Mouse (Mus musculus) CH12.LX (cell line): ENCODE measurements around the gene Ndufb4. TPM values are rescaled to one million over a fixed set of nuclear protein-coding genes. Genes with fewer than 3 reads are reported as not detected.

ENCODE experiments used
- DNase-seq: peaks from one replicate; pipeline ENCODE4 v3.0.0-alpha.2; 2013; ENCODE audit errors: extremely low read depth
- H3K27ac ChIP-seq: 2 replicates; pipeline ENCODE4 v1.5.1; 2012; ENCODE audit warnings: low read depth, mild to moderate bottlenecking, control low read depth, moderate library complexity; ENCODE audit not compliant: insufficient read depth
- H3K27me3 ChIP-seq: replicated peaks from 2 replicates; pipeline ENCODE3; 2012; ENCODE audit warnings: inconsistent platforms
- H3K36me3 ChIP-seq, 2 experiments: replicated peaks in 1 of 2; 2 replicates each; pipeline versions ENCODE3 to v1.6.1; 2012; ENCODE audit warnings: inconsistent platforms in 1 of 2, low read length in 1 of 2, mild to moderate bottlenecking in 1 of 2, mixed read lengths in 1 of 2, moderate library complexity in 1 of 2; ENCODE audit not compliant: control insufficient read depth in 1 of 2, insufficient read depth in 1 of 2
- H3K4me1 ChIP-seq, 2 experiments: 2 replicates each; pipeline ENCODE4 v1.6.1; 2012; ENCODE audit warnings: inconsistent platforms in 1 of 2, moderate library complexity in 1 of 2; ENCODE audit not compliant: insufficient read depth in 2 of 2, control insufficient read depth in 1 of 2
- H3K4me2 ChIP-seq: 2 replicates; pipeline ENCODE4 v1.6.1; 2012; ENCODE audit warnings: low read depth, mild to moderate bottlenecking, control low read depth; ENCODE audit not compliant: poor library complexity, insufficient read depth, severe bottlenecking
- H3K4me3 ChIP-seq, 3 experiments: fragments of 150-350 bp in 1 of 3; sonication (generic) in 1 of 3; replicated peaks in 1 of 3; 2 replicates each; pipeline versions ENCODE3 to v1.5.1; 2011 to 2012; ENCODE audit warnings: low read depth in 2 of 3, low read length in 2 of 3, mild to moderate bottlenecking in 2 of 3, moderate library complexity in 2 of 3, control low read depth in 1 of 3, improper control_type of control experiment in 1 of 3, inconsistent platforms in 1 of 3, mixed read lengths in 1 of 3; ENCODE audit not compliant: poor library complexity in 1 of 3
- H3K79me2 ChIP-seq: replicated peaks from 2 replicates; pipeline ENCODE4 v1.6.1; 2012; ENCODE audit warnings: mild to moderate bottlenecking, moderate library complexity; ENCODE audit not compliant: control insufficient read depth, poor library complexity, insufficient read depth, severe bottlenecking; ENCODE audit errors: extremely low read depth
- H3K9ac ChIP-seq: 2 replicates; pipeline ENCODE4 v1.6.1; 2012; ENCODE audit warnings: low read depth, mild to moderate bottlenecking, control low read depth, moderate library complexity; ENCODE audit not compliant: insufficient read depth
- H3K9me3 ChIP-seq: replicated peaks from 2 replicates; pipeline ENCODE3; 2012; ENCODE audit warnings: low read length, inconsistent platforms, mixed read lengths
- CHD1 ChIP-seq: IDR thresholded peaks from 2 replicates; pipeline ENCODE4 v1.6.1; 2012; ENCODE audit warnings: low read depth, low read length, improper control_type of control experiment, inconsistent platforms
- CTCF ChIP-seq, 2 experiments: IDR thresholded peaks in 1 of 2; conservative IDR thresholded peaks in 1 of 2; 2 replicates each; pipeline ENCODE4 v1.5.1; 2011 to 2012; ENCODE audit warnings: low read depth in 2 of 2, low read length in 2 of 2, improper control_type of control experiment in 1 of 2, inconsistent platforms in 1 of 2, mild to moderate bottlenecking in 1 of 2, moderate library complexity in 1 of 2
- ELF1 ChIP-seq: IDR thresholded peaks from 2 replicates; pipeline ENCODE4 v1.6.1; 2014; ENCODE audit warnings: low read depth, mild to moderate bottlenecking, inconsistent platforms, low read length, improper control_type of control experiment
- JUND ChIP-seq: conservative IDR thresholded peaks from 2 replicates; pipeline ENCODE4 v1.6.1; 2011; ENCODE audit warnings: low read depth, low read length, improper control_type of control experiment
- MYC ChIP-seq: IDR thresholded peaks from 2 replicates; pipeline ENCODE4 v1.6.1; 2011; ENCODE audit warnings: low read depth, mild to moderate bottlenecking, improper control_type of control experiment, low read length
- NELFE ChIP-seq: IDR thresholded peaks from 2 replicates; pipeline ENCODE4 v1.6.1; 2011; ENCODE audit warnings: low read depth, low read length, improper control_type of control experiment
- PAX5 ChIP-seq: IDR thresholded peaks from 2 replicates; pipeline ENCODE4 v1.6.1; 2012; ENCODE audit warnings: low read length, inconsistent platforms, mixed read lengths
- POLR2AphosphoS2 ChIP-seq: IDR thresholded peaks from 2 replicates; pipeline ENCODE4 v1.6.1; 2011; ENCODE audit warnings: low read depth, low read length, improper control_type of control experiment
- RAD21 ChIP-seq: IDR thresholded peaks from 2 replicates; pipeline ENCODE4 v1.6.1; 2011; ENCODE audit warnings: low read depth, mild to moderate bottlenecking, low read length, improper control_type of control experiment, moderate library complexity
- RCOR1 ChIP-seq: conservative IDR thresholded peaks from 2 replicates; pipeline ENCODE4 v1.6.1; 2012; ENCODE audit warnings: low read depth, mild to moderate bottlenecking, inconsistent platforms, low read length, improper control_type of control experiment
- SIN3A ChIP-seq: IDR thresholded peaks from 2 replicates; pipeline ENCODE4 v1.6.1; 2012; ENCODE audit warnings: low read length, improper control_type of control experiment, inconsistent platforms
- TBP ChIP-seq: conservative IDR thresholded peaks from 2 replicates; pipeline ENCODE4 v1.6.1; 2011; ENCODE audit warnings: low read depth, low read length, improper control_type of control experiment
- UBTF ChIP-seq: IDR thresholded peaks from 2 replicates; pipeline ENCODE4 v1.6.1; 2012; ENCODE audit warnings: low read depth, mild to moderate bottlenecking, inconsistent platforms, low read length, improper control_type of control experiment, moderate library complexity
- USF1 ChIP-seq: IDR thresholded peaks from 2 replicates; pipeline ENCODE4 v1.6.1; 2014; ENCODE audit warnings: low read depth, mild to moderate bottlenecking, inconsistent platforms, low read length, improper control_type of control experiment
- USF2 ChIP-seq: conservative IDR thresholded peaks from 2 replicates; pipeline ENCODE4 v1.6.1; 2011; ENCODE audit warnings: low read depth, low read length, improper control_type of control experiment
- ZC3H11A ChIP-seq: IDR thresholded peaks from 2 replicates; pipeline ENCODE4 v1.6.1; 2012; ENCODE audit warnings: low read depth, mild to moderate bottlenecking, inconsistent platforms, low read length, improper control_type of control experiment
- ZKSCAN1 ChIP-seq: IDR thresholded peaks from 2 replicates; pipeline ENCODE4 v1.6.1; 2012; ENCODE audit warnings: low read depth, inconsistent platforms, low read length, improper control_type of control experiment, borderline replicate concordance
- dilution Hi-C: fragments of 300-500 bp; cut with MboI; formaldehyde crosslinking; loops from 2 replicates; pipeline ENCODE4 v1.14.3; 2020; ENCODE audit warnings: low sequenced_read_pairs; ENCODE audit not compliant: extremely low pct_unique_long_range_greater_than_20kb, extremely low pct_ligation_motif_present
- in situ Hi-C: fragments of 300-500 bp; cut with MboI; formaldehyde crosslinking; loops from 3 replicates; pipeline ENCODE4 v1.14.3; 2019; ENCODE audit warnings: low sequenced_read_pairs, low pct_ligation_motif_present, low pct_unique_long_range_greater_than_20kb, mixed read lengths
- polyA plus RNA-seq: library from polyadenylated mRNA; unstranded; fragments of >175 nt; gene quantifications from 2 replicates; pipeline ENCODE4 v1.2.1, GENCODE M21; 2012; ENCODE audit warnings: low read depth; ENCODE audit not compliant: insufficient read length
- total RNA-seq, 2 experiments: library from RNA; depleted of rRNA; stranded (reverse); fragments of 300-350 nt in 1 of 2; fragments of >200 nt in 1 of 2; gene quantifications; 2 replicates each; pipeline ENCODE4 v1.2.3; 2012 to 2014

The Ndufb4 gene
- total and polyA plus RNA-seq, 3 experiments = 51.8 to 97.4 (median 70.7) TPM

GRCm38 (mm10) chr16:37645799-37646198 lies 8.5 kb downstream of the Ndufb4 start:
- H3K9ac ChIP-seq = no peak overlapping the region
- H3K4me3 ChIP-seq = no peak overlapping the region
- H3K27me3 ChIP-seq = no peaks in the 10 kb centered on the region
- H3K9me3 ChIP-seq = no peaks in the 10 kb centered on the region
- in situ Hi-C loops (no loop called here), dilution Hi-C loops (no loop called here)
- TF ChIP-seq USF2 (no peak), POLR2AphosphoS2 (0 out of 2 replicates have a peak, but pooled peaks have one; percentile 55)
- DNase-seq = no peak
- no peak overlapping the region for H3K27ac ChIP-seq
- H3K4me1 ChIP-seq = peaks cover 0 to 21% of the 10 kb centered on the region in 2 experiments; a peak in 2 of 4 replicates
- H3K36me3 ChIP-seq = peaks cover 28 to 61% of the 10 kb centered on the region in 2 experiments
- no peak overlapping the region for H3K4me2 ChIP-seq
- peaks cover 2% of the 10 kb centered on the region; the same call in 1 of the 2 replicates for H3K79me2 ChIP-seq

- H3K27me3 ChIP-seq = no peaks in the 10 kb centered on the region
- DNase-seq = no peak
- H3K9ac ChIP-seq = no peak overlapping the region
- in situ Hi-C loops (no loop called here), dilution Hi-C loops (no loop called here)
- no peak overlapping the region for H3K27ac ChIP-seq
- no peak overlapping the region for H3K4me3 ChIP-seq
- peaks cover 28 to 55% of the 10 kb centered on the region in 2 experiments for H3K36me3 ChIP-seq
- H3K79me2 ChIP-seq = no peaks in the 10 kb centered on the region
- TF ChIP-seq ZC3H11A (no peak), CHD1 (no peak), USF2 (no peak), TBP (no peak), ELF1 (no peak), SIN3A (no peak), CTCF (conservative IDR thresholded peaks at IDR 0.05 in 1 of 2, IDR thresholded peaks at IDR 0.05 in 1 of 2; ENCODE audit: low read depth in 2 of 2, low read length in 2 of 2) (no peak), MYC (no peak), PAX5 (no peak), NELFE (no peak), ZKSCAN1 (no peak), UBTF (no peak), USF1 (no peak), RAD21 (no peak), JUND (no peak), RCOR1 (no peak)
- H3K4me2 ChIP-seq = no peak overlapping the region
- H3K4me1 ChIP-seq = peaks cover 0 to 16% of the 10 kb centered on the region in 2 experiments; a peak in 2 of 4 replicates
- H3K9me3 ChIP-seq = no peaks in the 10 kb centered on the region
Measured at GRCm38 (mm10) chr16:37645211-37645610, 9.0 kb downstream of the Ndufb4 start.
